17 mouse cellular contexts compared by ENCODE assay signal in the genomic region with DNA sequence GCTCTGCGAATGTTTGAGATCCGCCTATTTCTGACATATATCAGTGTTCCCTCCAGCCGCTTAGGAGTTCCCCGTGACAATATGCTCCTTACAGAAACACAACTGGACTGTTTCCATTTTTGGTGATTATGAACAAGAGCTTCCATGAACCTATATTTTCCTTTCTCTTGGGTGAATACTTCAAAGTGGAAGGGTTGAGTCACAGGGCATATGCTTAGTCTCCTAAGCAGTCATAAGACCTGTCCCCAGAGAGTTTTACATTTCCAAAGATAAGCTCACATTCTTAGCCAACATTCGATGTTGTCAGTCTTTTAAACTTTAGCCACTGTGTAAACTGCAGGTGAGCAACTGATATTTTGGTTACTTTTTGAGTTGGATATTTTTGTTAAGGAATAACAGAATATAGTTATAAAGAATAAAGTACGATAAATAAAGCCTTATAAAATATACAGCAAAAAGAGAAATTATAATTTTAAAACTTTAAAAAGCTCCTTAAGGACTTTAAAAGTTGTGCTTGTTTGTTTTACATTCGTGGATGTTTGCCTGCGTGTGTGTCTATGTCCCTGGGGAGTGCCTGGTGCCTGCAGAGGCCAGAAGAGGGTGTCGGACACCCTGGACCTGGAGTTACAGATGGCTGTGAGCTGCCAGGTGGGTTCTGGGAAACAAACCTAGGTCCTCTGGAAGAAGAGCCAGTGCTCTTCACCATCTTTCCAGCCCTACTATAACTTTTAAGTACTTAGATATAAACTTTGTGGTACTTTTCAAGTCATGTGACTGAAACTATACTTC. TPM values are rescaled to one million over a fixed set of nuclear protein-coding genes. Genes with fewer than 3 reads are reported as not detected.
DNase-seq lines count a peak whose midpoint lies in the region; ATAC-seq and TF ChIP-seq lines count a peak whose summit lies in the region.
"Had no signal": no experiment of that assay in that cellular context is flagged by ENCODE, and none has a peak within 500 bp of the region (broad histone marks: within the 10 kb centered on the region; RNA-seq: fewer than 3 reads in every experiment).

No protein-coding gene starts in this region.

- H3K27me3 ChIP-seq in intestine, embryonic 15.5 days (replicated peaks), result no peaks in the 10 kb centered on the region
- no peaks in the 10 kb centered on the region for H3K27me3 ChIP-seq in intestine, postnatal 0 days (replicated peaks; ENCODE audit: control insufficient read depth, insufficient read depth, low read length)
- no peaks in the 10 kb centered on the region for H3K27me3 ChIP-seq in splenic B cell, adult 2 months (ENCODE audit: control insufficient read depth, insufficient read depth, low read length, poor library complexity, severe bottlenecking)
- H3K27me3 ChIP-seq: embryonic facial prominence, embryonic 13.5 days; heart, embryonic 15.5 days; midbrain, embryonic 15.5 days had no signal

- no peak overlapping the region for H3K4me2 ChIP-seq in intestine, embryonic 15.5 days (replicated peaks)
- H3K4me2 ChIP-seq in intestine, postnatal 0 days (replicated peaks; ENCODE audit: low read depth), result no peak overlapping the region; the same call in 1 of the 2 replicates
- H3K4me2 ChIP-seq: embryonic facial prominence, embryonic 13.5 days; heart, embryonic 15.5 days; midbrain, embryonic 15.5 days had no signal

- no peaks in the 10 kb centered on the region for H3K36me3 ChIP-seq in intestine, embryonic 15.5 days
- H3K36me3 ChIP-seq in intestine, postnatal 0 days (ENCODE audit: control insufficient read depth, insufficient read depth), result no peaks in the 10 kb centered on the region
- H3K36me3 ChIP-seq in splenic B cell, adult 2 months (ENCODE audit: control insufficient read depth, insufficient read depth, low read length, poor library complexity, severe bottlenecking), result no peaks in the 10 kb centered on the region
- H3K36me3 ChIP-seq: embryonic facial prominence, embryonic 13.5 days; forebrain, embryonic 10.5 days; heart, embryonic 15.5 days; midbrain, embryonic 15.5 days had no signal

- H3K4me1 ChIP-seq in intestine, embryonic 15.5 days (replicated peaks), result peaks cover 26% of the 10 kb centered on the region
- H3K4me1 ChIP-seq in intestine, postnatal 0 days (replicated peaks; ENCODE audit: control insufficient read depth, insufficient read depth, low read length), result 0 out of 2 replicates have a peak, but pooled peaks cover 3% of the 10 kb centered on the region
- H3K4me1 ChIP-seq: midbrain, embryonic 15.5 days had no signal

- intact Hi-C loops in left cerebral cortex, postnatal 36 days (cut with DNase I), result no loop called here

- DNase-seq in CD4-positive helper T cell, adult 2 months (ENCODE audit: low read depth, low spot score), result peak; percentile 55
- peak; percentile 58 for DNase-seq in NIH3T3 (ENCODE audit: low read depth)
- DNase-seq in splenic B cell, adult 2 months (ENCODE audit: low read depth, low spot score), result peak; percentile 63
- no peak for DNase-seq in left cerebral cortex, postnatal 36 days (ENCODE audit: low spot score in 2 of 2)
- no peak for DNase-seq in kidney, adult 18-20 months
- DNase-seq: gastrocnemius, postnatal 36 days; kidney, postnatal 36 days; lung, adult 18-20 months; right cerebral cortex, postnatal 14 days had no signal

- H3K4me3 ChIP-seq in intestine, embryonic 15.5 days (replicated peaks), result no peak overlapping the region
- H3K4me3 ChIP-seq in intestine, postnatal 0 days (ENCODE audit: low read depth, low read length), result no peak overlapping the region
- H3K4me3 ChIP-seq: embryonic facial prominence, embryonic 13.5 days; forebrain, embryonic 10.5 days; heart, embryonic 15.5 days; midbrain, embryonic 15.5 days had no signal

- no peaks in the 10 kb centered on the region for H3K9me3 ChIP-seq in intestine, embryonic 15.5 days
- no peaks in the 10 kb centered on the region for H3K9me3 ChIP-seq in intestine, postnatal 0 days (ENCODE audit: control insufficient read depth)
- H3K9me3 ChIP-seq: embryonic facial prominence, embryonic 13.5 days; forebrain, embryonic 10.5 days; heart, embryonic 15.5 days; midbrain, embryonic 15.5 days had no signal

- ATAC-seq in intestine, embryonic 15.5 days, result peak; percentile 64
- no peak for ATAC-seq in intestine, postnatal 0 days
- ATAC-seq: hindbrain, embryonic 16.5 days; midbrain, embryonic 15.5 days had no signal

- H3K27ac ChIP-seq in intestine, embryonic 15.5 days, result no peak overlapping the region
- H3K27ac ChIP-seq in intestine, postnatal 0 days (ENCODE audit: low read depth, low read length), result no peak overlapping the region
- H3K27ac ChIP-seq: embryonic facial prominence, embryonic 13.5 days; forebrain, embryonic 10.5 days; heart, embryonic 15.5 days; macrophage; midbrain, embryonic 15.5 days had no signal

- WGBS in intestine, embryonic 15.5 days, result 53% methylated on average over 9 of the region's 9 CpGs
- 34% methylated on average over 9 of the region's 9 CpGs for WGBS in intestine, postnatal 0 days

- no peak for TF ChIP-seq CTCF in intestine, postnatal 0 days (IDR thresholded peaks at IDR 0.05; ENCODE audit: low read depth)

- H3K9ac ChIP-seq in intestine, embryonic 15.5 days, result no peak overlapping the region
- H3K9ac ChIP-seq in intestine, postnatal 0 days (ENCODE audit: low read depth, low read length), result no peak overlapping the region
- H3K9ac ChIP-seq: embryonic facial prominence, embryonic 13.5 days; heart, embryonic 15.5 days; midbrain, embryonic 15.5 days had no signal

RNA-seq across cellular contexts. Expression of a gene that starts 18.6 kb away (rescaled TPM):
- 13.3 and 15.0 TPM in 2 replicates for polyA plus RNA-seq in intestine, embryonic 15.5 days (2015; fragmentation: Nextera tagmentation; extraction: Ambion mirVana)
- 9.7 and 10.2 TPM in 2 replicates for polyA plus RNA-seq in intestine, postnatal 0 days (2015; fragmentation: Nextera tagmentation; extraction: Ambion mirVana)
- total RNA-seq in left cerebral cortex, postnatal 36 days (2021), result 1 to 10 TPM; 5.0 to 5.8 TPM

RNA-seq across cellular contexts. Expression of a gene that starts 19.0 kb away (rescaled TPM):
- polyA plus RNA-seq in intestine, embryonic 15.5 days (2015; fragmentation: Nextera tagmentation; extraction: Ambion mirVana), result 151 and 155 TPM in 2 replicates
- polyA plus RNA-seq in intestine, postnatal 0 days (2015; fragmentation: Nextera tagmentation; extraction: Ambion mirVana), result 116 and 118 TPM in 2 replicates
- total RNA-seq in left cerebral cortex, postnatal 36 days (2021), result 10 to 100 TPM; 61.3 to 78.1 TPM

Comparison
In these comparisons a context has a peak if more than half of its experiments do, and no peak if none do; other contexts are left out.
1. DNase-seq: peak in CD4-positive helper T cell, adult 2 months (single experiment), NIH3T3 (single experiment) and splenic B cell, adult 2 months (single experiment); none in left cerebral cortex, postnatal 36 days (0 of 2) and kidney, adult 18-20 months (single experiment).